Mouse (Mus musculus): ENCODE results near the gene Peli2. TPM values are rescaled to one million over a fixed set of nuclear protein-coding genes. Genes with fewer than 3 reads are reported as not detected.

Peli2 gene
- polyA plus RNA-seq, 1 experiment from 2014 or later = 15.8 TPM

DNA sequence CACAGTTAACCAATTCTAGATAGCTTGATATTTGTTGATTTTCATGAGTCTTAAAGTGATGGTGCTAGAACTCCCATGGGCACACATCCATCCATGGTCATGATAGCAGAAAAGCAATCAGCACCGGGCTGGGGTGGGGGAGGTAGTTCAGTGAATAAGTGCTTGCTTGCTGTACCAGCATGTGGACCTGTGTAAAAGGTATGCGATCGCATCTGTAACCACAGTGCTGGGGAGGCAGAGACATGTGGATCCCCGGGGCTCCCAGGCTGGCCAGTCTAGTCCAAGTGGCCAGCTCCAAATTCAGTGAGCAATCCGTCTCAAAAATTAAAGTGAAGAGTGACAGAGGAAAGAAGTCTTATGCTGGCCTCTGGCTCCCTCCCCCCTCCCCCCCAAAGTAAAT is 3.4 kb downstream of the Peli2 start:
- peaks cover 9% of the 10 kb centered on the region; the same call in 1 of the 2 replicates for H3K4me1 ChIP-seq (replicated peaks; ENCODE audit: control insufficient read depth, insufficient read depth, low read length)
- H3K27ac ChIP-seq (ENCODE audit: low read length) = no peak overlapping the region
- 67% methylated on average over 5 of the region's 5 CpGs for WGBS
- H3K36me3 ChIP-seq (ENCODE audit: control insufficient read depth, insufficient read depth, low read length) = no peaks in the 10 kb centered on the region
- H3K4me2 ChIP-seq (ENCODE audit: low read depth, low read length) = peak overlapping the region; percentile 71; the same call in 1 of the 2 replicates
- H3K4me3 ChIP-seq (ENCODE audit: low read length) = no peak overlapping the region
- no peaks in the 10 kb centered on the region for H3K27me3 ChIP-seq (ENCODE audit: control insufficient read depth, insufficient read depth, low read depth, low read length)
- no peak for ATAC-seq (ENCODE audit: low read depth)
- H3K9me3 ChIP-seq (ENCODE audit: control insufficient read depth, low read length) = no peaks in the 10 kb centered on the region
- H3K9ac ChIP-seq (ENCODE audit: low read length) = no peak overlapping the region

DNA sequence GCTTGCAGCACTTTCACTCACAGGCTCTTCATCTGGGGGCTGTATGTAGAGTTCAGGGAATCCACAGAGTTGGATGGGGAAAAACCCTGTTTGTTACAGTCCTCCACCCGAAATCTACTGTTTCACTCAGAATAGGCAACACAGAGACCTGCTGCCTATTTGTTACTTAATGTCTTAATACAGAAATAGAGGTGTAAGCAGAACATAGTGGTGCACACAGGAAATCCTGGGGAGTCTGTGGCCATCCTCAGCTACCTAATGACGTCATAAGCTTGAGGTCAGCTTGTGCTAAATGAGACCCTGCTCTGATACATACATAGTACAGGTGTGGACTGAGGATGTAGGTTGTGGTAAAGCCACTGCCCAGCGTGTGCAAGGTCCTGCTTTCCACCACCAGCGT is 4.2 kb downstream of the Peli2 start:
- Histone ChIP-seq H3K9me3 (ENCODE audit: control insufficient read depth, low read length) (no peaks in the 10 kb centered on the region), H3K27me3 (ENCODE audit: control insufficient read depth, insufficient read depth, low read depth, low read length) (no peaks in the 10 kb centered on the region), H3K9ac (ENCODE audit: low read length) (no peak overlapping the region), H3K36me3 (ENCODE audit: control insufficient read depth, insufficient read depth, low read length) (no peaks in the 10 kb centered on the region), H3K4me3 (ENCODE audit: low read length) (no peak overlapping the region), H3K4me1 (replicated peaks; ENCODE audit: control insufficient read depth, insufficient read depth, low read length) (peaks cover 10% of the 10 kb centered on the region), H3K27ac (ENCODE audit: low read length) (no peak overlapping the region), H3K4me2 (ENCODE audit: low read depth, low read length) (no peak overlapping the region)
- 50% methylated on average over 4 of the region's 4 CpGs for WGBS
- no peak for ATAC-seq (ENCODE audit: low read depth)

DNA sequence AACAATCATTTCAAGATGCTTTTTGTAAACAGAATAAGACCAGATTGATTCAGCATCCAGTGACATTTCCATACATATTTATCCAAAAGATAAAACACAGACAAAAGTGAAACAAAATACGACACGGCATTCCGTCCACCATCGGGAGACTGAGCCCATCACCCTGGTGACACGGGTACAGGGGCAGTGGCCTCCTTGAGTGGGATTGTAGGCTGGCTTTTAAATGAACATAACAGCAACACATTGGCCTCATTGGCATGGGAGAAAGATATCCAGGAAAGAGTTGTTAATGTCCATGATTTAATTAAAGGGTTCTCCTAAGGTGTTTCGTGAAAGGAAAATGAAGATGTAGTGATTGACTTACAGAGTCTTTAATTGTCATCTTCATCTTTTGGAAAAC is 5.3 kb downstream of the Peli2 start:
- Histone ChIP-seq H3K36me3 (ENCODE audit: control insufficient read depth, insufficient read depth, low read length) (no peaks in the 10 kb centered on the region), H3K4me2 (ENCODE audit: low read depth, low read length) (no peak overlapping the region), H3K9me3 (ENCODE audit: control insufficient read depth, low read length) (no peaks in the 10 kb centered on the region), H3K4me1 (replicated peaks; ENCODE audit: control insufficient read depth, insufficient read depth, low read length) (peaks cover 18% of the 10 kb centered on the region), H3K27ac (ENCODE audit: low read length) (no peak overlapping the region), H3K9ac (ENCODE audit: low read length) (no peak overlapping the region), H3K27me3 (ENCODE audit: control insufficient read depth, insufficient read depth, low read depth, low read length) (no peaks in the 10 kb centered on the region), H3K4me3 (ENCODE audit: low read length) (no peak overlapping the region)
- 66% methylated on average over 6 of the region's 6 CpGs for WGBS
- no peak for ATAC-seq (ENCODE audit: low read depth)

DNA sequence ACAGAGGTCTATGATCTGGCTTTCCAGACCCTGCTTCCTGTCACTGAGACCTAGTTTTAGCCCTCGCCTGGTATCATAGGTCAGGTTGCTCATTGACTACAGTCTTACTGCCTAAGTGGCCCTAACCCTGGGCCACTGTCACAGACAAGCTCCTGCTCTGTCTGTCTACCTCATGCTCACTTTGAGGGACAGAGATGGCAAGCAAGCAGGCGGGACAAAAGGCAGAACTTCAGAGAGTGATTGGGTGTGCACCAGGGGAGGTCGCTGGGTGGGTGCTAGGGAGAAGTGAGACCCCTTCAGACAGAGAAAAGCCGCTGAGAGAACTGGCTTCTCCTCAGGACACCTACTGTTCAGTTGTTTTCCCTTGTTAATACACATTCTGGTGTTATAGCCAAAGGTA is 6.3 kb downstream of the Peli2 start:
- no peaks in the 10 kb centered on the region for H3K9me3 ChIP-seq (ENCODE audit: control insufficient read depth, low read length)
- H3K27me3 ChIP-seq (ENCODE audit: control insufficient read depth, insufficient read depth, low read depth, low read length) = no peaks in the 10 kb centered on the region
- H3K9ac ChIP-seq (ENCODE audit: low read length) = no peak overlapping the region
- no peak for ATAC-seq (ENCODE audit: low read depth)
- H3K4me3 ChIP-seq (ENCODE audit: low read length) = no peak overlapping the region
- 78% methylated on average over 4 of the region's 4 CpGs for WGBS
- H3K27ac ChIP-seq (ENCODE audit: low read length) = no peak overlapping the region
- no peaks in the 10 kb centered on the region for H3K36me3 ChIP-seq (ENCODE audit: control insufficient read depth, insufficient read depth, low read length)
- H3K4me1 ChIP-seq (replicated peaks; ENCODE audit: control insufficient read depth, insufficient read depth, low read length) = peaks cover 28% of the 10 kb centered on the region
- H3K4me2 ChIP-seq (ENCODE audit: low read depth, low read length) = no peak overlapping the region

DNA sequence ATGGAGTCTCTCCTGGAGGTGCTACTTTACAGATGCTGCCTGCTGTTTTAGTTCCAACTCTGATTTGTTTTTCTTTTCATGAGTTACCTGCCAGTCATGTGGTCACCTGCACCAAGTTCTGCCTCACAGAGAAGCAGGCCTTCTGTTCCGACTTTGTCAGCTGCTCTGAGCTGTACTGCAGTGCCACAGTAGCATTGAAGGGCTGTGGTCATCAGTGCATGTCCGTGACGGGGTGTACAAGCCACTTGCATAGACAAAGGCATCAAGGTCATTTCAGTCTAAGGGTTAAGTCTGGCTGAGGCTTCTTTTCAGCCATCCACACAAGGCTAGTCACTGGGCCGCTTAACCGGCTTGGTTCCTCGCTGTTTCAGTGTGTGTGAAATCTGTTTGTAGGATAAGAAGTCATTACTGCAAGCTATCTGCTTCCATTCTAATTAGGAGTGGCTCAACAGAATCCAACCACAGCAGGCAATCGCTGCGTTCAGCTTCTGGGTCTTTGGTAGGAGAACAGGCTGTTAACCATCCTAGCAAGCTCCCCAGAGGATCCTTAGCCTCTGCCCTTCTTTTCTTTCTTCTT is 7.1 kb downstream of the Peli2 start:
- WGBS = 78% methylated on average over 8 of the region's 8 CpGs

DNA sequence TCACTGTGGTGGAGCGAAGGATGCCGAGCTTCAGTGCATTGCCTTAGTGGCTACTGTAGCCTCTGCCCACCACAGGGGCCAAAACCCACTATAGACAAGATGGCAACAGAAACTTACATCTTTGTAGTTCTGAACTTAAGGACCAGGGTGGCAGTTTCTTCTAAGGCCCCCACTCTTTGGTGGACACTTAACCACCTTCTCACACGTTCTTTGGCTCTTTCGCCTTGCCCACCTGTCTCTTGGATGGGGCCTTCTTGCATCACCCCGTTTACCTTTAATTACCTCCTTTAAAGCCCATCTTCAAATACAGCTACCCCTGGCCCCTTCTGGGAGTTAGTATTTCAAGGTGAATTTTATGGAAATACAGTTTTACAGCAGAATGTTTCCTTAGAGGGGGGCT is 8.1 kb downstream of the Peli2 start:
- H3K4me3 ChIP-seq (ENCODE audit: low read length) = no peak overlapping the region

More for the DNA sequence above, 7.1 kb downstream of the Peli2 start:
- no peak for ATAC-seq (ENCODE audit: low read depth)
- H3K4me3 ChIP-seq (ENCODE audit: low read length) = no peak overlapping the region
- H3K27ac ChIP-seq (ENCODE audit: low read length) = no peak overlapping the region
- no peaks in the 10 kb centered on the region for H3K27me3 ChIP-seq (ENCODE audit: control insufficient read depth, insufficient read depth, low read depth, low read length)
- H3K9me3 ChIP-seq (ENCODE audit: control insufficient read depth, low read length) = no peaks in the 10 kb centered on the region
- H3K9ac ChIP-seq (ENCODE audit: low read length) = no peak overlapping the region
- no peak overlapping the region for H3K4me2 ChIP-seq (ENCODE audit: low read depth, low read length)
- no peaks in the 10 kb centered on the region for H3K36me3 ChIP-seq (ENCODE audit: control insufficient read depth, insufficient read depth, low read length)
- peaks cover 33% of the 10 kb centered on the region for H3K4me1 ChIP-seq (replicated peaks; ENCODE audit: control insufficient read depth, insufficient read depth, low read length)

DNA sequence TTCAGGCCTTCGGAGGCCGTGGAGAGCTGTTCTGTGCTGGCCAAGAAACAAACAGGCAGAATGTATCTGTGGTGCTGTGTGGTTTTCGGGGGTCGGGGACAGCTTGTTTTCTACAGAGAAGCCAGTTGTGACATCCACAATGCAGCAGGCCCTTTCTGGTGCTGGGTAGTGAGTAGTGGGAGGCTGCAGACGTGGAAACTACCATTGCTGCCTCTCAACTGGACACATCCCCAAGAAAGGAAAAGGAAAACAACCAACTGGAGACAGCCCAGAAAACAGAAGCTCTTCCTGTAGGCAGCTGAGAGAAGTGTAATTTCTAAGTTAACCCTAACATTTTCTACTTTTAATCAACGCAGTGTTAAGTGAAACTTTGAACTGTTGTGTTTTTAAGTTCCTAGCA is 9.4 kb downstream of the Peli2 start:
- no peak for ATAC-seq (ENCODE audit: low read depth)
- H3K27ac ChIP-seq (ENCODE audit: low read length) = no peak overlapping the region
- no peak overlapping the region for H3K9ac ChIP-seq (ENCODE audit: low read length)
- peaks cover 44% of the 10 kb centered on the region for H3K4me1 ChIP-seq (replicated peaks; ENCODE audit: control insufficient read depth, insufficient read depth, low read length)
- H3K9me3 ChIP-seq (ENCODE audit: control insufficient read depth, low read length) = no peaks in the 10 kb centered on the region
- no peaks in the 10 kb centered on the region for H3K36me3 ChIP-seq (ENCODE audit: control insufficient read depth, insufficient read depth, low read length)
- H3K4me2 ChIP-seq (ENCODE audit: low read depth, low read length) = no peak overlapping the region
- H3K27me3 ChIP-seq (ENCODE audit: control insufficient read depth, insufficient read depth, low read depth, low read length) = no peaks in the 10 kb centered on the region
- 71% methylated on average over 6 of the region's 6 CpGs for WGBS
- no peak overlapping the region for H3K4me3 ChIP-seq (ENCODE audit: low read length)

More for the DNA sequence above, 8.1 kb downstream of the Peli2 start:
- peaks cover 39% of the 10 kb centered on the region for H3K4me1 ChIP-seq (replicated peaks; ENCODE audit: control insufficient read depth, insufficient read depth, low read length)
- no peaks in the 10 kb centered on the region for H3K9me3 ChIP-seq (ENCODE audit: control insufficient read depth, low read length)
- no peak overlapping the region for H3K9ac ChIP-seq (ENCODE audit: low read length)
- 92% methylated on average over 5 of the region's 5 CpGs for WGBS
- no peaks in the 10 kb centered on the region for H3K36me3 ChIP-seq (ENCODE audit: control insufficient read depth, insufficient read depth, low read length)
- no peaks in the 10 kb centered on the region for H3K27me3 ChIP-seq (ENCODE audit: control insufficient read depth, insufficient read depth, low read depth, low read length)
- no peak overlapping the region for H3K4me2 ChIP-seq (ENCODE audit: low read depth, low read length)
- no peak overlapping the region for H3K27ac ChIP-seq (ENCODE audit: low read length)
- ATAC-seq (ENCODE audit: low read depth) = no peak

DNA sequence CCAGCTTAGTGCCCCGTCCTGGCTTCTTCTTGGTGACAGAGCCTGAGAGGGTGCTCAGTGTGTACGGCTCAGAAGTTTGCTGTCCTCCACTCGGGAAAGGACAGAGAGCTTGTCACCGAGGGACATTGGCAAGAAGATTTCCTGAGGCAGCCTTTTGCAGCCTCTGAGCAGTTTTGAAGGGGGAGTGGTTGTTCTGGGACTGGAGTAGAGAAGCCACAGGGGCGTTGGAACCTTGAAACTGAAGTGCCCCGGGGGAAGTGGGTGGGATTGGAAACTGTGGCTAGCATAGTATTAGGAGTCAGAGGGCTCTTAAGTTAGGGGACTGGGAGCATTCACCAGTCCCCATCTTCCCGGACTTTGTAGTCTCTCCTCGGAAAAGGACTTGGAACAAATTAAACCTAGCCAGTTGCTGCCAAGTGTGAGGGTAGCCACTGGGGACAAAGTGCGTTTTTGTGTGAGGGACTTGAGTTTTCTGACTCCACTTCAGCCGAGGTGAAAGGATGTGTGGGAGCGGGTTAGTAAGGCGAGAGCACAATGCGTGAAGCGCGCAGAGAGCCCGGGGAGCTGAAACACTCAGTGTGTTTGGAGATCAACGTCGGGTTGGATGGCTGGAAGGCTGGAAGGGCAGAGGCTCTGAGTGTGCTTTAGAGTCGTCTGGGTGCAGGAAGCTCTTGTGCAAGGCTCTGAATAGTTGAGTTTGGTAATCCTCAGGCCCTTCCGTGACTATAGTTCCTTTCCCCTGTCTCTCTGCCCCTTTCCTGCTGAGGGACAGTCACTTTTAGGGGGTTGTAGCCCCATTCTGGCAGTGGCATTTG is 10.3 kb downstream of the Peli2 start:
- ATAC-seq (ENCODE audit: low read depth) = peak; percentile 60
- peak overlapping the region; percentile 13 for H3K4me2 ChIP-seq (ENCODE audit: low read depth, low read length)
- no peaks in the 10 kb centered on the region for H3K27me3 ChIP-seq (ENCODE audit: control insufficient read depth, insufficient read depth, low read depth, low read length)
- no peaks in the 10 kb centered on the region for H3K9me3 ChIP-seq (ENCODE audit: control insufficient read depth, low read length)
- WGBS = 35% methylated on average over 20 of the region's 20 CpGs
- H3K4me3 ChIP-seq (ENCODE audit: low read length) = no peak overlapping the region
- peak overlapping the region; percentile 40 for H3K27ac ChIP-seq (ENCODE audit: low read length)
- peaks cover 51% of the 10 kb centered on the region for H3K4me1 ChIP-seq (replicated peaks; ENCODE audit: control insufficient read depth, insufficient read depth, low read length)
- 0 out of 2 replicates have a peak overlapping the region, but pooled peaks have one; percentile 6 for H3K9ac ChIP-seq (ENCODE audit: low read length)
- no peaks in the 10 kb centered on the region for H3K36me3 ChIP-seq (ENCODE audit: control insufficient read depth, insufficient read depth, low read length)

DNA sequence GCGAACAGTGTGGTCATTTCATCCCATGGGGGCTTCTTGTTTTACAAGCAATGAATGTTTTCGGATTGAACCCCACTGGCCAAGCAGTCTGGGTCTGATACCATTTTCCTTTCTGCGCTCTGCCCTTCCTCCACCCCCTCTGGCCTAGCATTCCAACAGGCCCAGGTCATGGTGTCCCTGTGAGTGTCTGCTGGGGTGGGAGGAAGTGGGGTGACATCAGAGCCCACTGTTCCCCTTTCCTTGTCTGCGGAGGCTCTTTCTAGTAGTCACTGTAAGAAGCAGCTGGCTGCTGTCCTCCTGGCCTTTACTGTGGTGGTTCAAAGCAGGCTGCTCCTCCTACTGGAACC is 10.9 kb downstream of the Peli2 start:
- Histone ChIP-seq H3K27me3 (ENCODE audit: control insufficient read depth, insufficient read depth, low read depth, low read length) (no peaks in the 10 kb centered on the region), H3K4me1 (replicated peaks; ENCODE audit: control insufficient read depth, insufficient read depth, low read length) (peaks cover 56% of the 10 kb centered on the region), H3K9ac (ENCODE audit: low read length) (peak overlapping the region; percentile 25), H3K4me3 (ENCODE audit: low read length) (no peak overlapping the region), H3K27ac (ENCODE audit: low read length) (peak overlapping the region; percentile 40), H3K4me2 (ENCODE audit: low read depth, low read length) (peak overlapping the region; percentile 13; the same call in 1 of the 2 replicates), H3K36me3 (ENCODE audit: control insufficient read depth, insufficient read depth, low read length) (no peaks in the 10 kb centered on the region), H3K9me3 (ENCODE audit: control insufficient read depth, low read length) (no peaks in the 10 kb centered on the region)
- 42% methylated on average over 4 of the region's 4 CpGs for WGBS
- ATAC-seq (ENCODE audit: low read depth) = peak; percentile 62
